Mouse (Mus musculus) spleen, adult 18-20 months (tissue): ENCODE results near the gene Sectm1b.
"Not testable (repeated sequence)": the region's sequence is repeated elsewhere in the genome, so short reads cannot be mapped to it uniquely, and the experiment has no call there.

Source experiments
- DNase-seq, 2 experiments: peaks; one replicate each; pipeline ENCODE4 v3.0.0; 2022; ENCODE audit warnings: mixed read lengths in 2 of 2

The Sectm1b gene

GRCm38 (mm10) chr11:121063379-121063778 is at the start of gene Sectm1b:
Sectm1b (minus strand) TSS chr11:121063569.
- DNase-seq = no peak

GRCm38 (mm10) chr11:121112091-121112775 is 48.9 kb upstream of the Sectm1b start:
- DNase-seq = no peak

GRCm38 (mm10) chr11:121111601-121112000 is 48.2 kb upstream of the Sectm1b start:
- DNase-seq = no peak

GRCm38 (mm10) chr11:121111051-121111450 is 47.7 kb upstream of the Sectm1b start:
- no peak for DNase-seq

- DNase-seq = no peak
These were observed 46.6 kb upstream of the Sectm1b start for GRCm38 (mm10) chr11:121109986-121110385.

- DNase-seq = no peak
These were observed 44.7 kb upstream of the Sectm1b start for GRCm38 (mm10) chr11:121108061-121108460.

- not testable (repeated sequence) for DNase-seq
These were observed 43.9 kb upstream of the Sectm1b start for GRCm38 (mm10) chr11:121107242-121107641.

GRCm38 (mm10) chr11:121101124-121101805 is 37.9 kb upstream of the Sectm1b start:
- DNase-seq = no peak

GRCm38 (mm10) chr11:121100692-121101091 is 37.3 kb upstream of the Sectm1b start:
- no peak for DNase-seq

GRCm38 (mm10) chr11:121099762-121100161 is 36.4 kb upstream of the Sectm1b start:
- no peak for DNase-seq

GRCm38 (mm10) chr11:121092606-121093585 is 29.5 kb upstream of the Sectm1b start:
- no peak for DNase-seq

GRCm38 (mm10) chr11:121090943-121091342 is 27.6 kb upstream of the Sectm1b start:
- DNase-seq = no peak

- no peak for DNase-seq
These were observed 26.6 kb upstream of the Sectm1b start for GRCm38 (mm10) chr11:121089756-121090546.

GRCm38 (mm10) chr11:121088997-121089396 is 25.6 kb upstream of the Sectm1b start:
- DNase-seq = no peak

- DNase-seq = no peak
These were observed 22.9 kb upstream of the Sectm1b start for GRCm38 (mm10) chr11:121086296-121086695.

- no peak for DNase-seq
These were observed 21.8 kb upstream of the Sectm1b start for GRCm38 (mm10) chr11:121085181-121085580.

GRCm38 (mm10) chr11:121082857-121083500 is 19.6 kb upstream of the Sectm1b start:
- peak; percentile 26 to 59 for DNase-seq

GRCm38 (mm10) chr11:121082250-121082649 is 18.9 kb upstream of the Sectm1b start:
- no peak for DNase-seq

- no peak for DNase-seq
These were observed 17.8 kb upstream of the Sectm1b start, which contains the start of gene Sectm1a for GRCm38 (mm10) chr11:121081120-121081519. Sectm1a (minus strand) TSS chr11:121081220.

- DNase-seq = no peak
These were observed 17.0 kb upstream of the Sectm1b start for GRCm38 (mm10) chr11:121080330-121080729.

GRCm38 (mm10) chr11:121075655-121076054 is 12.3 kb upstream of the Sectm1b start:
- DNase-seq = no peak

GRCm38 (mm10) chr11:121069662-121070061 is 6.3 kb upstream of the Sectm1b start:
- not testable (repeated sequence) for DNase-seq
